Mouse (Mus musculus) large intestine, adult 2 months (tissue): ENCODE data around the gene Slc51a. TPM values are rescaled to one million over a fixed set of nuclear protein-coding genes. Genes with fewer than 3 reads are reported as not detected.
"Not testable (repeated sequence)": the region's sequence is repeated elsewhere in the genome, so short reads cannot be mapped to it uniquely, and the experiment has no call there.

ENCODE experiments used
- DNase-seq: peaks from one replicate; pipeline ENCODE4 v3.0.0-alpha.2; 2012; ENCODE audit warnings: low read depth, low spot score
- WGBS: fragments of 180-500 bp; shearing (Covaris S2); methylation state at CpG from one replicate; pipeline ENCODE4 v1.1.7; 2018; 5-methylcytosine and 5-hydroxymethylcytosine counted together
- polyA plus RNA-seq: library from polyadenylated mRNA; depleted of rRNA; stranded (reverse); fragments of >200 nt; gene quantifications from 2 replicates; pipeline ENCODE4 v1.2.3, GENCODE M21; 2012

The Slc51a gene
- polyA plus RNA-seq, 1 experiment: 1,191 TPM

- no peak for DNase-seq
- WGBS: 40% methylated on average over 18 of the region's 18 CpGs
Measured at GRCm38 (mm10) chr16:32510399-32511337, 23.0 kb upstream of the Slc51a start.

GRCm38 (mm10) chr16:32509066-32509942 is 21.6 kb upstream of the Slc51a start:
- 38% methylated on average over 9 of the region's 9 CpGs for WGBS
- no peak for DNase-seq

GRCm38 (mm10) chr16:32508506-32509065 is 20.9 kb upstream of the Slc51a start:
- WGBS: 35% methylated on average over 3 of the region's 3 CpGs
- no peak for DNase-seq

GRCm38 (mm10) chr16:32508035-32508434 is 20.4 kb upstream of the Slc51a start:
- WGBS: 61% methylated on average over 5 of the region's 5 CpGs
- no peak for DNase-seq

- no peak for DNase-seq
- WGBS: 26% methylated on average over 9 of the region's 9 CpGs
Measured at GRCm38 (mm10) chr16:32507407-32507806, 19.7 kb upstream of the Slc51a start.

- no peak for DNase-seq
- WGBS: 88% methylated on average over 7 of the region's 7 CpGs
Measured at GRCm38 (mm10) chr16:32506868-32507267, 19.2 kb upstream of the Slc51a start.

GRCm38 (mm10) chr16:32506298-32506697 is 18.6 kb upstream of the Slc51a start:
- DNase-seq: no peak
- 85% methylated on average over 8 of the region's 8 CpGs for WGBS

- 31% methylated on average over 6 of the region's 6 CpGs for WGBS
- no peak for DNase-seq
Measured at GRCm38 (mm10) chr16:32503633-32504032, 16.0 kb upstream of the Slc51a start.

GRCm38 (mm10) chr16:32502621-32503335 is 15.1 kb upstream of the Slc51a start:
- no peak for DNase-seq
- WGBS: 73% methylated on average over 12 of the region's 12 CpGs

- WGBS: 53% methylated on average over 7 of the region's 7 CpGs
- no peak for DNase-seq
Measured at GRCm38 (mm10) chr16:32501459-32501858, 13.8 kb upstream of the Slc51a start.

- no peak for DNase-seq
- 11% methylated on average over 22 of the region's 22 CpGs for WGBS
Measured at GRCm38 (mm10) chr16:32499430-32500037, 11.9 kb upstream of the Slc51a start.

- 79% methylated on average over 13 of the region's 13 CpGs for WGBS
- DNase-seq: no peak
Measured at GRCm38 (mm10) chr16:32498996-32499395, 11.3 kb upstream of the Slc51a start.

GRCm38 (mm10) chr16:32495965-32496364 is 8.3 kb upstream of the Slc51a start, which contains the start of gene Zdhhc19:
Gene Zdhhc19 (plus strand): TSS chr16:32496265.
- WGBS: 51% methylated on average over 3 of the region's 3 CpGs

GRCm38 (mm10) chr16:32494371-32494770 is 6.7 kb upstream of the Slc51a start:
- WGBS: 62% methylated on average over 6 of the region's 6 CpGs
- not testable (repeated sequence) for DNase-seq

More at GRCm38 (mm10) chr16:32495965-32496364, 8.3 kb upstream of the Slc51a start, which contains the start of gene Zdhhc19:
- DNase-seq: no peak

GRCm38 (mm10) chr16:32488939-32489338 is 1.3 kb upstream of the Slc51a start:
- 64% methylated on average over 3 of the region's 3 CpGs for WGBS
- DNase-seq: no peak

- 84% methylated on average over 6 of the region's 6 CpGs for WGBS
- no peak for DNase-seq
Measured at GRCm38 (mm10) chr16:32486046-32486445, 1.6 kb downstream of the Slc51a start.

GRCm38 (mm10) chr16:32485209-32485608 is 2.5 kb downstream of the Slc51a start:
- 62% methylated on average over 2 of the region's 2 CpGs for WGBS
- DNase-seq: no peak

- no peak for DNase-seq
- WGBS: 33% methylated on average over 7 of the region's 7 CpGs
Measured at GRCm38 (mm10) chr16:32484431-32484871, 3.2 kb downstream of the Slc51a start.

GRCm38 (mm10) chr16:32479415-32479814 is 8.3 kb downstream of the Slc51a start:
- WGBS: 72% methylated on average over 2 of the region's 2 CpGs
- no peak for DNase-seq
